Mouse (Mus musculus) midbrain, embryonic 10.5 days (tissue): Measurements from ENCODE around the gene Spata16. TPM values are rescaled to one million over a fixed set of nuclear protein-coding genes. Genes with fewer than 3 reads are reported as not detected.

Experiments
- DNase-seq: peaks from one replicate; pipeline ENCODE4 v3.0.0-alpha.2; 2017; ENCODE audit warnings: low spot score
- H3K27ac ChIP-seq: fragments of 300-500 bp; sonication (generic); replicated peaks from 2 replicates; pipeline ENCODE4 v1.5.1; 2016; ENCODE audit warnings: mild to moderate bottlenecking
- H3K27me3 ChIP-seq: fragments of 300-500 bp; sonication (generic); 2 replicates; pipeline ENCODE4 v1.6.1; 2016; ENCODE audit warnings: low read depth, mild to moderate bottlenecking; ENCODE audit not compliant: poor library complexity, severe bottlenecking
- H3K36me3 ChIP-seq: fragments of 300-500 bp; sonication (generic); 2 replicates; pipeline ENCODE4 v1.6.1; 2016; ENCODE audit warnings: mild to moderate bottlenecking, moderate library complexity
- H3K4me1 ChIP-seq: fragments of 300-500 bp; sonication (generic); 2 replicates; pipeline ENCODE4 v1.6.1; 2016
- H3K4me3 ChIP-seq: fragments of 300-500 bp; sonication (generic); 2 replicates; pipeline ENCODE4 v1.5.1; 2016; ENCODE audit warnings: mild to moderate bottlenecking, moderate library complexity
- H3K9me3 ChIP-seq: fragments of 300-500 bp; sonication (generic); replicated peaks from 2 replicates; pipeline ENCODE4 v1.6.1; 2016; ENCODE audit warnings: mild to moderate bottlenecking
- WGBS: fragments of 180-500 bp; shearing (Covaris S2); methylation state at CpG from one replicate; pipeline ENCODE4 v1.1.7; 2016; 5-methylcytosine and 5-hydroxymethylcytosine counted together
- polyA plus RNA-seq: library from polyadenylated mRNA; unstranded; fragments of >200 nt; fragmentation: Nextera tagmentation; extraction: Ambion mirVana; gene quantifications from 2 replicates; pipeline ENCODE4 v1.2.1, GENCODE M21; 2016

Gene Spata16
- polyA plus RNA-seq, 1 experiment from 2014 or later: not detected

- Histone ChIP-seq H3K4me1 (no peaks in the 10 kb centered on the region), H3K4me3 (no peak overlapping the region), H3K27ac (no peak overlapping the region), H3K27me3 (no peaks in the 10 kb centered on the region), H3K36me3 (no peaks in the 10 kb centered on the region), H3K9me3 (no peaks in the 10 kb centered on the region)
- 87% methylated on average over 6 of the region's 6 CpGs for WGBS
- no peak for DNase-seq
These were observed 115.0 kb downstream of the Spata16 start for GRCm38 (mm10) chr3:26752441-26752840.

- peak; percentile 13 for DNase-seq
- no peak overlapping the region for H3K4me3 ChIP-seq
- 85% methylated on average over 12 of the region's 12 CpGs for WGBS
- no peak overlapping the region for H3K27ac ChIP-seq
- peaks cover 16% of the 10 kb centered on the region for H3K4me1 ChIP-seq
- no peaks in the 10 kb centered on the region for H3K36me3 ChIP-seq
- no peaks in the 10 kb centered on the region for H3K9me3 ChIP-seq
- no peaks in the 10 kb centered on the region for H3K27me3 ChIP-seq
These were observed 156.1 kb downstream of the Spata16 start for GRCm38 (mm10) chr3:26793334-26794101.

- no peaks in the 10 kb centered on the region for H3K36me3 ChIP-seq
- H3K4me3 ChIP-seq: no peak overlapping the region
- no peaks in the 10 kb centered on the region for H3K9me3 ChIP-seq
- peaks cover 16% of the 10 kb centered on the region for H3K4me1 ChIP-seq
- no peaks in the 10 kb centered on the region for H3K27me3 ChIP-seq
- WGBS: 72% methylated on average over 7 of the region's 7 CpGs
- H3K27ac ChIP-seq: peak overlapping the region; percentile 71
- DNase-seq: peak; percentile 19
These were observed 158.6 kb downstream of the Spata16 start for GRCm38 (mm10) chr3:26795851-26796538.

- Histone ChIP-seq H3K27me3 (no peaks in the 10 kb centered on the region), H3K27ac (peak overlapping the region; percentile 52; the same call in 1 of the 2 replicates), H3K9me3 (no peaks in the 10 kb centered on the region), H3K4me3 (no peak overlapping the region), H3K4me1 (peaks cover 16% of the 10 kb centered on the region), H3K36me3 (no peaks in the 10 kb centered on the region)
- DNase-seq: no peak
- WGBS: 94% methylated on average over 1 of the region's 1 CpGs
These were observed 159.5 kb downstream of the Spata16 start for GRCm38 (mm10) chr3:26796954-26797353.

- no peaks in the 10 kb centered on the region for H3K36me3 ChIP-seq
- no peaks in the 10 kb centered on the region for H3K27me3 ChIP-seq
- H3K4me1 ChIP-seq: no peaks in the 10 kb centered on the region
- no peak for DNase-seq
- H3K27ac ChIP-seq: no peak overlapping the region
- H3K9me3 ChIP-seq: no peaks in the 10 kb centered on the region
- no peak overlapping the region for H3K4me3 ChIP-seq
- WGBS: 89% methylated on average over 8 of the region's 8 CpGs
These were observed 176.9 kb downstream of the Spata16 start for GRCm38 (mm10) chr3:26814307-26814706.

- H3K36me3 ChIP-seq: no peaks in the 10 kb centered on the region
- WGBS: 91% methylated on average over 5 of the region's 5 CpGs
- H3K27me3 ChIP-seq: 0 out of 2 replicates have a peak, but pooled peaks cover under 1% of the 10 kb centered on the region
- 0 out of 2 replicates have a peak, but pooled peaks cover 3% of the 10 kb centered on the region for H3K9me3 ChIP-seq
- no peak for DNase-seq
- no peaks in the 10 kb centered on the region for H3K4me1 ChIP-seq
- H3K4me3 ChIP-seq: no peak overlapping the region
- H3K27ac ChIP-seq: no peak overlapping the region
These were observed 178.3 kb downstream of the Spata16 start for GRCm38 (mm10) chr3:26815764-26816163.

- Histone ChIP-seq H3K27me3 (peaks cover 4% of the 10 kb centered on the region; the same call in 1 of the 2 replicates), H3K27ac (no peak overlapping the region), H3K9me3 (0 out of 2 replicates have a peak, but pooled peaks cover 3% of the 10 kb centered on the region), H3K4me1 (peaks cover 16% of the 10 kb centered on the region), H3K36me3 (no peaks in the 10 kb centered on the region), H3K4me3 (no peak overlapping the region)
- no peak for DNase-seq
- 56% methylated on average over 5 of the region's 5 CpGs for WGBS
These were observed 182.0 kb downstream of the Spata16 start for GRCm38 (mm10) chr3:26819398-26819797.

- no peaks in the 10 kb centered on the region for H3K9me3 ChIP-seq
These were observed 189.8 kb downstream of the Spata16 start for GRCm38 (mm10) chr3:26826958-26827839.

GRCm38 (mm10) chr3:26832954-26833353 is 195.5 kb downstream of the Spata16 start:
- H3K36me3 ChIP-seq: no peaks in the 10 kb centered on the region
- no peaks in the 10 kb centered on the region; the same call in 1 of the 2 replicates for H3K27me3 ChIP-seq
- no peak overlapping the region for H3K4me3 ChIP-seq
- no peaks in the 10 kb centered on the region for H3K9me3 ChIP-seq
- H3K27ac ChIP-seq: no peak overlapping the region
- peaks cover 21% of the 10 kb centered on the region for H3K4me1 ChIP-seq
- WGBS: 88% methylated on average over 5 of the region's 5 CpGs
- DNase-seq: no peak

More at GRCm38 (mm10) chr3:26826958-26827839, 189.8 kb downstream of the Spata16 start:
- Histone ChIP-seq H3K4me1 (peaks cover 20% of the 10 kb centered on the region), H3K4me3 (no peak overlapping the region), H3K27ac (no peak overlapping the region), H3K27me3 (peaks cover 11% of the 10 kb centered on the region), H3K36me3 (no peaks in the 10 kb centered on the region)
- DNase-seq: no peak
- WGBS: 87% methylated on average over 7 of the region's 7 CpGs

GRCm38 (mm10) chr3:26834178-26835050 is 197.0 kb downstream of the Spata16 start:
- WGBS: 74% methylated on average over 21 of the region's 21 CpGs
- no peak overlapping the region for H3K4me3 ChIP-seq
- H3K27me3 ChIP-seq: no peaks in the 10 kb centered on the region; the same call in 1 of the 2 replicates
- peaks cover 21% of the 10 kb centered on the region for H3K4me1 ChIP-seq
- peak; percentile 30 for DNase-seq
- H3K9me3 ChIP-seq: no peaks in the 10 kb centered on the region
- no peaks in the 10 kb centered on the region for H3K36me3 ChIP-seq
- peak overlapping the region; percentile 59; the same call in 1 of the 2 replicates for H3K27ac ChIP-seq

GRCm38 (mm10) chr3:26835051-26835755 is 197.8 kb downstream of the Spata16 start:
- no peaks in the 10 kb centered on the region for H3K36me3 ChIP-seq
- peak overlapping the region; percentile 47; the same call in 1 of the 2 replicates for H3K27ac ChIP-seq
- 76% methylated on average over 17 of the region's 17 CpGs for WGBS
- H3K4me1 ChIP-seq: peaks cover 21% of the 10 kb centered on the region
- H3K9me3 ChIP-seq: no peaks in the 10 kb centered on the region
- peak; percentile 33 for DNase-seq
- H3K27me3 ChIP-seq: no peaks in the 10 kb centered on the region; the same call in 1 of the 2 replicates
- no peak overlapping the region for H3K4me3 ChIP-seq
